Mouse (Mus musculus) CH12F3 (cell line): ENCODE results near the gene Nr3c2.

Experiments
- in situ Hi-C: fragments of 300-500 bp; cut with MboI; formaldehyde crosslinking; loops from 2 replicates; pipeline ENCODE4 v1.14.3; 2020; ENCODE audit warnings: low sequenced_read_pairs

The Nr3c2 gene

DNA sequence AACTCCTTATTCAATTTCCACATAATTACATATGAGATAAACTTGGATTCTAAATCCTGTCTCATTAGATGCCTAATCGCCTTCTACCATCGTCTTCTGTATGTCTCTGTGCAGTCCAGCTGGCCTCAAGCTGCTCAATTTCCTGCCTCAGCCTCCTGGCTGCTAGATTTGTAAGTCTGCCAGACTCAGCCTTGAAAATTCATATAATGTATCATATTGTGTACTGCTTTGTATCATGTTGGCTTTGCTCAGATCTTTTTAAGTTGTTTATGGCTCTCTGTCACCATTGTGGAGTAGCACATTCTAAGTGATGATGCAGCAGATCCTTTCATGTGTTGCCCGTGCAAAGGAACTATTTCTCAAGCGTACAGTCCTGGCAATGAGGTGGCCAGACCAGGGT, 71.9 kb downstream of the Nr3c2 start:
- in situ Hi-C loops, result no loop called here

DNA sequence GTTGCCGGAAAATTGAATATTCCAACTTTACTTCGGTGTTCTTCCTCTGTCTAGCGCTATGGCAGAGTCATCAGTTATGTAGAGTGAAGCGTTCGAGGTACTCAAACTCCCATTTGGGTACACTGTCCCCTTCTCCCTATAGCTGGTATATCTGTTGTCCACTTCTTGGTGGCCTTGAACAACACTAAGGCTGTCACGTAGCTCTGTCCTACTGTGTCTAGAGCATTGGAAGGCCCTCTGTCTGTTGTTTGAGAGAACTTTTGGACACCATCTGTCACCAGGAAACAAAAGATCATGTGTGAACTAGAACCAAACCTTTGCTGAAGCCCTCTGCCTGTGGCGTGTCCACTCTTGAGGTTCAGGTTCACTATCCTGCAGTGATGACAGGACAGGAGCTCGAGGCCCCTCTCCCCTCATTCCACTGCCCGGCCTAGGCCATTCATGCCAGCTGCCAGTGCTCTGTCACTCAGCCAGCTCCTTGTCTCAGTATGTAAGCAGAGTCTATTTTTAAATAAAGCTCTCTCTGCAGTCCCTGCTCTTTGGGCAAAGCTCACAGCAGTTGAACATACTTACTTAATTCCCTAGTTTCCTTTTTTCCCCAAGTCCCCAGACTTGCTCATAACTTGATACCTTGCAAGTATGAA, 72.6 kb downstream of the Nr3c2 start:
- in situ Hi-C loops, result no loop called here

DNA sequence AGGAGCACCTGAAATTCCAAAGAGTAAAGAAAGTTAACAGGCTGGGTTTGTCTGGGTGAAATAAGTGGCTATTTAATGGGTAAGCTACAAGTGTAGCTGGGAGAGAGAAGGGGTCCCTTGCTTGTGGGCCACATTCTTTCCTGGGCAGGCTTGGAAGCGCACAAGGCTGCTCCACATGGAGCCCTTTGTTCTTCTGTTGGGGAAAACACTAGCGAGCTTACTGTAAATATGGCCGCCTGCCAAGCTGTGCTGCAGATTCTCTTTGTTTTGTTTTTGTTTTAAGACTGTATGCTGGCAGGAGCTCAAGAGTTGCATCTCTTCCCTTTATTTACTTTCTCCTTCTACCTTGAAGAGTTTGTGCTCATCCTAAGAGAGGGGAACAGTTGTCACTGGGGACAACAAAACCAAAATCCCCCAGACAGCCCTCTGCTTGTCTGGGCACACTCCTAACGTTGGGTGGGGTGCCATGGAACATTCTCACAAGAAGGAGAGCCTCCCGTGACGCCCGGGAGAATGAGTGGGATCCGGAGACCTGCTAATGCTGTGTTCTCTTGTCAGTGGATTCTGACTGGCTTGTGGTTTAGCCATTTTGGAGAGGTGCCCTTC, 73.8 kb downstream of the Nr3c2 start:
- in situ Hi-C loops, result no loop called here

DNA sequence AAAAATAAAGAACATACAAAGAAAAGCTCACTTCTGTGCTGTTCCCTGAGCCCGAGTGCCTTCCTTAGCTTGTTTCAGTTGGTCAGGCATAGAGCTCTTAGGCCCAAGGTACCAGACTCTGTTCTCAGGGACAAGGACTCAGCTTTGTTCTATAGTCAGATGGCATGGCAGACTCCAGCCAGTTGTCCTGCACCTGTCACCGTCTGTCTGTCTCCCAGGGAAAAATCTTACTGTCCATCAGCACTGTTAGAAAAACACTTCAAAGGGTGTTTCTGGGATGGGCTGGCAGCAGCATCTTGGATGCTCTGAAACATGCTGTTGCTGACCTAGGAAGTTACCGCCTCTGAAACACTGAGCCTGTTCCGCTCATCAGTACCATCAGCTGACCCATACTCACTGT, 78.7 kb downstream of the Nr3c2 start:
- in situ Hi-C loops, result no loop called here

DNA sequence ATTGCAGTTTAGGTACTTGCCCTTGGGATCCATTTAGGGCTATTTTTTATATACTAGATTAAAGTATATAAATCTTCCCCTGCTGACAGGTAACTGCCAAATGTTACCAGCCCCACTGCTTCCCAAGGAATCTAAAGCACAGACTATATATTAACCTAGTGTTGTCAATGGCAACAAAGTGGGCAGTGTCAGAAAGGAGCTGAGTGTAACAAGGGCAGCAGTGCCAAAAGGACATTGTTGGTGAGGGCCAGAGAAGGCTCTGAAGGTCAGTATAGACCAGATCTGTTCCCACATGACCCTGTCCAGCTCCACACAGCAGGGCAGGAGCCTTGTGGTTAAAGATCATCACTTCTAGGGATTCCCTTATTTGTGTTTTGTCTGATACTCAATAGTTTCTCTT, 84.8 kb downstream of the Nr3c2 start:
- in situ Hi-C loops, result no loop called here

DNA sequence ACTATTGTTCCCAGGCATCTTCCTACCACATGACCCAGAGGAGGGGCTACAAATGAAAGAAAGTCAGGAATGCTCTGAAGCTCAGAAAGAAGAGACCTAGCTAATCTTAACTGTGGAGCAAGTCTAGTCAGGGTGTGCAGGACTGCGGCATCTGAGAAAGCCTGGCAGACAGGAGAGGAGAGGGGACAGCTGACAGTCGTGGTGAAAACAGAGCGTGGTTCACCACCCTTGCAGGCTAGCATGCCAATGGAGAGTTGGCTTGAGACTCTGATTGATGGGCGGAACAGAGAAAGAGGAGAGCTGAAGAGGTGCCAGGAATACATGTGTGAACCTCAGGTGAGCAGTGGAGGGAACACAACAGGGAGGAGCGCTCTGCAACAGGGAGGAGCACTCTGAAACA, 85.6 kb downstream of the Nr3c2 start:
- in situ Hi-C loops, result no loop called here

DNA sequence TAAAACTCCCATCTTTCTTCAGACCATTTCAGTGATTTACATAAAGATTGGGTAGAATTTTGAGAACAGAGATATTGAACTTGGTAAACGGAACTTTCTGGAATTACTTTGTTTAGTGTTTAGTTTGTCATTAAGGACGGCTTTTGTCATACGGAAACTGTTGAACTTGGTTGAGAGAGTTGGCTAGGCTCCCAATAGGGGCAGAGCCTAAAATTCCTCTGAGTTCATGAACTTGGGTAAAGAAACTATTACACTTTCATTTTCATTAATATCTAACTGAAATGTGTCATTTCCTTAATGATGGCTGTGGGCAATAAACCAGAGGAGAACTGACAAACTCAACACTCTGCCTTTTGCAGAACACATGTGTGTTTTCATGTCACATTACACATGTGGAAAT, 88.6 kb downstream of the Nr3c2 start:
- in situ Hi-C loops, result no loop called here

DNA sequence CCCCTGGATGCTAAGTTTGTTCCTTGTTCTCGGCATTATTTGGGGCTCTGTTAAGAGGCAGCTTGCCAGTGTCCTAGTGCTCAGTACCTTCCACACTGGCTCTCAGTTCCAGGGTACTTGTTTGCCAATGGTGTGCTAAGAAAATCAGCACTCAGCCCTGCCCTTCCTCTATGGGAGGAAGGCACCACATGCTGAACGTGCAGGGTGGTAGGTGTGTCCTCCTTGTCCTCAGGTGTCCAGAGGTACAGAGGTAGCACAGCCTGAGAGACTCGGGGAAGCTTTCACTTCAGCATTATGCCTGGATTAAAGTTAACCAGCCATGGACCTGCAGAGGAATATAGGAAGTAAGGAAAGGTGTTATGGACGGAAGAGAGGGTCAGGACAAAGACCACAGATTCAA, 99.0 kb downstream of the Nr3c2 start:
- in situ Hi-C loops, result no loop called here

DNA sequence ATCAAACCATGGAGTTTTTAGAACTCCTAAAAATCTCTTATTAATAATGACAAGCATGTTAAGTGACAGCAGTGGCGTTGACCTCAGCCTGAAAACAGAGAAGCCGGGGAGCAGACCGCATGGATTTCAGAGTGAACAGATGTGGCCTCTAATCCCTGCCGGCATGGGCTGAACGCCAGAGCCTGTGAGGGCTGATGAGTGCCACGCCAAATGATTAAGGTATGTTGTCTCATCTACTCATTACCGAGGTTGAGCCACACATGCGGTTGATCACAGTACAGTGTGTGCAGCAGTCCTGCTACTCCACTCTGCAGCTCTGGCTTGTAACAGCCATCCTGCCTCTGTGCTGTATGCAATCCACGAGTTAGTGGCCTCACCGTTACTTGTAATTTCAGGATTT, 110.2 kb downstream of the Nr3c2 start:
- in situ Hi-C loops, result no loop called here

DNA sequence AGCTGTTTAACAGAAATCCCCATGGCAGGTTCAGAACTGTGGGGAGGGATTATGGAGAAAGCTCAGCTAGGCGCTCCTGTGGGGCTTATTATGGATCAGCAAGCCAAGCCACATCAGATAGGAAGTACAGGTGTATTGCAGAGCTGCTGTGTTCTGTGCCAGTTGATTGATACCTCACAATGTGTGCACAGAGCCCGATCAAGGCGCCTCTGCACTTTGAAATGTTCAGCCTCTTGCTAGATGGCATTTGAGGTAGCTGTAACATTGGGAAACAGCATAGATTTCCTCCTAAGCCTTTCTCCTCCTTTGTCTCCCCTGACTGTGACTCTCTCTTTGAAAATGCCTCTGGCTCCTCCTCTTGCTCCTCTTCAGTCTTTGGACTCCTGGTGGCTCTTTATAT, 112.7 kb downstream of the Nr3c2 start:
- in situ Hi-C loops, result no loop called here

DNA sequence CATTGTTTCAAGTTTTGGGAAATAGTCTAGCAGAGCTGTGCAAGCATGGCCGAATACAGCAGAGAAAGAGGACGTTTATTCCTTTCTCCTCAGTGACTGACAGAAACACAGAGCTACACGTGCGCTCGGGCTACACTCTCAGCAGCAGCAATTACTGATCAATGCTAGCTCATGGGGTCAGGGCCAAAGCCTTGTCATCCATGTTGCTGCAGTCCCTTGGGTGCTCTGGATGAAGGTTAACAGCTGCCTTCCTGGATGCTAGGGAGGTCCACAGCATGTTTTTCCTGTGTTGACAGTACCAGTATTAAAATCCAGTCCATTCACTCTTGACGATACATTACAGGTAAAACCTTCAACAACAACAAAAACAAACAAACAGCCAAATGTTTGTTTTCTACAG, 113.4 kb downstream of the Nr3c2 start:
- in situ Hi-C loops, result no loop called here

DNA sequence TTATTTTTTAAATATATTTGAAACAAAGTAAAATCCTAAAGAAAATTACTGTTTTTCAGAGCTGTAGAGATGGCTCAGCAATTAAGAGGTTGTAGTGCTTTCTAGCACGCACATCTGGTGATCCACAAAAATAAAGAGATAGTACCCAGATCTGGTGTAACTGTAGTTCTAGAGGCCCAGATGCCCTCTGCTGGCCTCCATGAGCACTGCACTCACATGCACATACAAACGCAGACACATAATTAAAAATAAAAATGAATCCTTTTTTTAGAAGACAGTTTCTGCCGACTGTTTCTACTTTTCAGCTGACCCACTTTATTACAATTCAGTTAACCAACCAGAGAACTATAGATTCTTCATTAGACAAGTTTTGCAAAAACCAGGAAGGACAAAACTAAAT, 117.5 kb downstream of the Nr3c2 start:
- in situ Hi-C loops, result no loop called here

DNA sequence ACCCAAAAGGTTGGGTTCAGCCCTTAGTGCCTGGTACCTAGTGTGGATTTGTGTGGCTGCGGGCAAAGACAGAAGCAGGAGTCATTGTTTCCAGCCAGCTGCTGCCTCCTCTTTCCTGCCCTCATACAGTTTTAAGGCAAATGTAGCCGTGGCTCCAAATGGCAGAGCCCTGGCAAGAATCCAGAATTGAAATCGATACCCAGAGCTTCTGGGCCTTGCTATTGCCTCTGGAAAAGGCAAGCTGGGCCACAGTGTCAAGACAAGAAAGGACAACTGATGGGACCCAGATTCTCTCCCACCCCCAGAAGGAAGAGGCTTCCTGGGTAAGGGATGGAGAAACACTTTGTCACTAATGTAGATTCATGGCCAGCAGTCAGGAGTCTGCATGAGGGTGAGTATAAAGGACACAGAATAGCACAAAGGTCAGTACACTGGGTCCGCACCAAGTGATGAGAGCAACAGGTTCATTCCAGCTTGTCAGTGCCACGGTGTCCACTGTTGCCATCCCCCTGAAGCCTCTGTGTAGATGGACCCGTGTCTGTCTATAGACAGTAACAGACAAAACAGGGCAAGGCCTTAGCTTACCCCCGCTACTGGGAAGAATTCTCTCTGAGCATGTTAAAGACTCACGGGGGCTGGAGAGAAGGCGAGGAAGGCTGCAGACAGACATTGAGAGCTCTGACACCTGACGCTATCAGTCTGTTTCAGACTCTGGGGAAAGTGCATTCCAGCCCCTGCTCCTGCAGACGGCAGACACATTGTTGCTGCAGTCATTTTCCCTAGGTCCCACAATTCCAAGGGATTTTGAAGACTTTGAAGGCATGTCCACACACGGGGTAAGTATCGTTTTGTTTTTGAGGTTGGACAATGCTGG, 124.8 kb downstream of the Nr3c2 start:
- in situ Hi-C loops, result no loop called here

DNA sequence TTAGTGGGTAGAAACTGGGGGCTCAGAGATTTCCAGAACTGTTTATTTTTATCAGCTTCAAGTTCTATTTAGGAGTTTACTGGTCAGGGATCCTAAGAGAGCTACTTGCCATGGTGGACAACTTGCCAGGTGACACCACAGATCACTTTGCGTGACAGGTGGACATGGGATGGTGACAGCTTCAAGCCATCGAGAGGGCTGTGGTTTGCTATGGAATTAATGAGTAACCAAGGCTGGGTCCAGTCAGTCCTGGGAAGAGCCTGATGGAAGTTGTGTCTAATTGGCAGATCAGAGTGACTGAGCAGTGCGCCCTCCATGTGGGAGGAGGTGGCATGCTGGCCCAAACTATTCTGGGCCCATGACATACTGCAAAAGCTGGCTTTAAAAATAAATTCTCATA, 132.0 kb downstream of the Nr3c2 start:
- in situ Hi-C loops, result no loop called here

DNA sequence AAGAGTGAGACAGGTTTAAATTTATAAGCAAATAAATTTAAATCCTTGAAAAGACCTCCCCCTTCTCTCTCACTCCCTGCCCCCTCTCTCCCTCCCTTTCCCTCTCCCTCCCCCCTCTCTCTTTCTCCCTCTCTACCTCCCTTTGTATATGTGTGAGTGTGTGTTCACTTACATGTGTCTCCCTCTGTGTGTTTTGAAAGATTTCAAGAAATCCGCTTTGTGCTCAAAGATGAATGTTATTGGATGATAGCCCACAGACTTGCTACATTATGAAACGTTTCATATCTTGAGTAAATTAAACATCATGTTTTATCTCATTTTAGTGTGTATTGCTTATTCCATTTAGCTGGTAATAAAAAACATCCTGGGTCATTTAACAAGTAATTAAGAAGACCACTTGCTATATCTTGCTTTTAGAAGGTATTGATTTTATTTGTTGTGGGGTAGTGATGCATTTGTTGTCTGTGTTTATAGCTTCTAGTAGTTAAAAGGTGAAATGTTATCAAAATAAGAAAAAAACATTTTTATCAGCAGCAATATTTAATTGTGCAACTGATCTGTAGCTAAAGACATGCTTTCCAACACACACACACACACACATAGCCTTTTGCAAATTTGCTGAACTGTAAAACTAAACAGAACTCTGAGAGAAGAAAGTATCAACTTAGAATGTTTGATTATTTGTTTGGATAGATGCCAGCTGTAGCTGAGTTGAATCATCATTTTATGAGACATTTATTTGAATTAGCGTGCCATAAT, 134.6 kb downstream of the Nr3c2 start:
- in situ Hi-C loops, result no loop called here

DNA sequence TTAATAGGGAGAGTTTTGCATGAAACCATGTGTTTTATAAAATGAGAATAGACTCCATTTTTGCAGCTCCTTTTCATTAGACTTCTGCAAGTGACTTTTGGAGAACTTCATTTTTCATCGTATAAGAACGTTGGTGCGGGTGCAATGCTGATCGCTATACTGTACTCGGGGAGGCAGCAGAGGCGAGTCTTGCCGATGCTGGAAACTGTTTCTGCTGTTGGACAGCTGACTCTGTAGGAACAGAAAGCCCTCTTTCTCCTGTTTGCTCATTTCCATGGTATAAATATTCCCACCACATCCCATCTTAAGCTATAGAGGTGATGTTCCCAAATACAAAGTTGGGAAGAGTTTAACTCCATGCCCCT, 135.2 kb downstream of the Nr3c2 start:
- in situ Hi-C loops, result no loop called here

DNA sequence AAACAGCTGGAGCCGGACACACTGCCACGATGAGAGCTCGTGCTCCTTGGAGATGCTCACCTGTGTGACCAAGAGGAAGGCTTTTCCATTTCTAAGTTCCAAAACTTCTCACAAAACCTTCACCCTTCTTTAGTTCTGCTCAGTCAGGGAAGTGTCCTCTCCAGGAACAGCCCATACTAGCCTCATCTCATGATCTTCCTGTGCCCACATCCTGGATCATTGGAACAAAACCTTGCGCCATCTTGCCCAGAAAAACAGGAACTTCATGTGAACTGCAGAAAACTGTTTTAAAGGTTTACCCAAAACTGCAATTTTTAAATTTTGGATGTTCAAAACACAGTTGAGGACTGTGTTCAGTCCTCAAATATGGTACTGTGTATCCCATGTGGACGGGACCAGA, 142.0 kb downstream of the Nr3c2 start:
- in situ Hi-C loops, result no loop called here

DNA sequence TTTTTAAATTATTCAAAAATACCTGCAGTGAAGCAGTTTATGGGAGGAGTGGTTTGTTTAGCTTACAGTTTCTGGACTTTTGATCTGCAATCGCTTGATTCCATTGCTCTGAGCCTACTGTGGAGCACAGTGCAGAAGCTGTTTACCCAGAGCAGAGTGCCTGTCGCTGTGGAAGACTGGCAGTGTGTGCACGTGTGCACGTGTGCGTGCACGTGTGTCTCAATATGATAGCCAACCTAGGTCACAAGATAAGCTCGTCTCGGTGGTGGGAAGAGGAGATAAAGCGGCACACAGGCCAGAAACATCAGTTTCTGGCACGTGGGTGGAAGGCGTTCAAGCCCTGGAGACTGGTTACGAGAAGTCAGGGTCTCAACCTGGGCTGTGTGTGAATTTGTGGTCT, 145.6 kb downstream of the Nr3c2 start:
- in situ Hi-C loops, result no loop called here

DNA sequence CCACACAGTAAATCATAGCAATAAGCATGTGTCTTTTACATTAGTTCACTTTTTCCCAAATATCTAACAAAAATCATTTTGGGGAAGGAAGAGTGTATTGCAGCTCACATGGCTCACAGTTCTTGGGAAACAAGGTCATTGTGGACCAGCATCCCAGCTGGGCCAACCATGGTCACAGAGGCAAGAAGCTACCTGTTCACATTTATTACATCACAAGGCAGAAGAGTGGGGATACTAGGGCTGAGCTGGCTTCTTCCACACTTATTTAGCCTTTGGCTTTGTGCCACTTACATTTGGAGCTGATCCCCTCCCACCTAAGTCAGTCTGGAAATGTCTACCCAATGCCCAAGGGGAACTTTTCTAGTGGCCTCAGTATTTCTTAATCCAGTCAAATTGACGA, 146.5 kb downstream of the Nr3c2 start:
- in situ Hi-C loops, result no loop called here

DNA sequence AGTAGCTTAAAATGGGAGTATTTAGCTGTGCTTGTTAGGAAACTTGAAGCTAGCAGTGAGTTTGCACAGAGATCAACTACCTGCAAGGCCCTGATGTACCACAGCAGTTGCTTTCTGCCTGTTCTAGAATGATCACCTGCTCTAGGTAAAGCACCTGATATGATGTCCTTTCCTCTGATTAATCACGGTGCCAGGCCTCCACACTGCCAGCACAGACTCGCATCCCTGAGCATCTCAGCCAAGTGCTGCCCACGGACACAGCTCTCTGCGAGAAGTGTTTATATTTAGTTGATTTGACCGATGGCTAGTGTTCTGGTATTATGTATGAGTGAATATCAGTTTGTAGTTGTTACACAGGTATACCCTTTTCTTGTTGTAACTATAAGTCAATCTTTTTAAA, 147.0 kb downstream of the Nr3c2 start:
- in situ Hi-C loops, result no loop called here

DNA sequence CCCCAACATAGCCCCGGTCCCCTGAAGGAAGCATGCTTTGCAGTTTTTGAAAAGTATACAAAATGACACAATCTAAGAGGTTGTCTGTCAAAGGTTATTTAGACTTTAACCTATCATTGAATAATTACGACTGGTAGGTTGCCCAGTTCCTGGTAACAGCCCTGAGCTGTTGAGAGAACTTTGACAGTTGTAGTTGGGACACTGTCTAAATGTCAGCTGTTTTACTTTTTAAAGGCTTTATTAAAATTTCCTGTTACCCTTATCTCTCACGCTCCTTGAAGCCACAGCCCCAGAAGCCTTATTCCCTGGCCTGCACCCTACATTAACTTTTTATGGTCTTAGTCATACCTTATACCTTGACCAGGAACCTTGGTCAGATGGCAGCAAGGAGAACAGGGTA, 147.5 kb downstream of the Nr3c2 start:
- in situ Hi-C loops, result no loop called here
